Mouse (Mus musculus): ENCODE results near the gene Cmip.

Cmip gene

GRCm38 (mm10) chr8:117258576-117259040 is 1.7 kb downstream of the Cmip start:
- no peak for DNase-seq

GRCm38 (mm10) chr8:117259431-117260001 is 2.7 kb downstream of the Cmip start:
- no peak for DNase-seq

- DNase-seq = no peak
These were observed 3.5 kb downstream of the Cmip start for GRCm38 (mm10) chr8:117260234-117260929.

DNA sequence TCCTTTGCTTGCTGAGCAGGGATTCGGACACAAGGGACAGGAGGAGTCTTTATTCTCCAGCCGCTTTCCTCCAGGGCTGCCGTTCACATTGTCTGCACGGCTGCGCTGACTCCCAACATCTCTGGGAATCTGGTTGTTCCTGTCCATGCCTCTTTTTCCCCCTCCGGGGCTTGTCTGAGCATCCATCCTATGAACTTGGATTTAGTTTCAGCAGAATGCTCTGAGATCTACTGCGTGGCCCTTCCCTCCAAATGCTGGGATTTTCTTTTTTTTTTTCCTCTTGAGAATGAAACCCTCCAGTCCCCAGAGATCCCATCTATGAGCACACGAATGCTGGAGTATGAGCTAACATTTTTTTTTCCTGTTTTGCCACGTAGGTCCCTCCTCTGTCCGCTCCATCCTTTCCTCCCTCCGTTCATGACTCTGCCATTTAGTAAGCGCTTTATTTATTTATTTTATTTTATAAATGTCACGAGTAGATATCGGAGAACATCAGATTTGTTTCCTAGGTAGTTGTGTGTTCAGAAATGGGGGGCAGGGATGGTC is 4.1 kb downstream of the Cmip start:
- DNase-seq = no peak

DNA sequence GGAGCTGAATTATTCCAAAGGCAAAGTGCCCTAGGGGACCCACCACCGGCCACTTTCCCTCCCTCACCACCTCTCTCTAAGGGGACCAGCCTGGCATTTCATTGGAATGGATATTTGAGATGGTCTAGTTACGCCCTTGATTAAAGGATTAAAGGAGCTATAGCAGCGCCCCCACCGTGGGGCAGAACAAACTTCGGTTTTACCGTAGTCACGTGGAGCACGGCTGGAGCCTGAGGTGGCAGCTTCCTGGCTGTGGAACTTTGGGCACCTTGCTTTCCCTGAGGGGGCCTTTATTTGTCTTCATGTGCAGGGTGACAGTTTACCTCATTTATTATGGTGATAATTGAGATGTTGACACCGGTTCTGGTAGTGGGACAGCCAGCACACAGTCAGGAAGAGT is 4.8 kb downstream of the Cmip start:
- no peak for DNase-seq

- no peak for DNase-seq
These were observed 5.8 kb downstream of the Cmip start for GRCm38 (mm10) chr8:117262685-117263084.

- no peak for DNase-seq
These were observed 6.6 kb downstream of the Cmip start for GRCm38 (mm10) chr8:117263442-117263841.

GRCm38 (mm10) chr8:117265079-117265478 is 8.2 kb downstream of the Cmip start:
- no peak for DNase-seq

DNA sequence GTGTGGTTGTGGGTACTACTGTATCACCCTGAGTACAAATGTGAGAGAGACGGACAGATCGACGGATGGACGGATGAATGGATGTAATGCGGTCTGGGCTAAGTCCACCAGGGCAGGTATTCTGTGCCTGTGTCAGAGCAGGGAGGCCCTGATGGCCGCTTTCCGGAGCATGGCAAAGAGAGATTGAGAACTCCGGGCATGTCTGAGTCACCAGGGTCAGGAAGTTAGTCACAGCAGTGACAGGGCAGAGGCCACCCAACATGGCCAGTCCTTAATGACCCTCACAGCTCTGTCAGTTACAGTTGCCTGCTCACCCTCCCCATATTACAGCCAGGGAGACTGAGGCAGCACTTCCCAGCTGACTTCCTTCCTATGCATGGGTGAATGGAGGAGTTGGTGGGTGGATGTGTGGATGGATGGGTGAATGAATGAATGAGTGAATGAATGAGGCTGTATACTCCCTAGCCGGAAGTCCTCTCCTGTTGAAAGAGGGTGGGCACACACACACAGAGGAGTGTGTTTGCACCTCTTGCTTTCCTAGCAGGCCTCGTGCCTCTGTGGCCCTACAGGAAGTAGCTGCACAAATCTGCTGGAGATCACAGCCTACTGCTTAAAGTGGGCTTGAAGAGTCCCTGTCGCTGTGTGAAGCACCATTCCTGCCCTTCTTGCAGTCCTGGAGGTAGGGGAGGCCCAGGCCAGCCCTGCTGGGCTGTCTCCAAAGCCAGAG is 10.7 kb downstream of the Cmip start:
- no peak for DNase-seq

GRCm38 (mm10) chr8:117278234-117278633 is 21.4 kb downstream of the Cmip start:
- no peak for DNase-seq

GRCm38 (mm10) chr8:117278668-117279132 is 21.8 kb downstream of the Cmip start:
- no peak for DNase-seq

GRCm38 (mm10) chr8:117280488-117280887 is 23.6 kb downstream of the Cmip start:
- no peak for DNase-seq

GRCm38 (mm10) chr8:117281676-117282075 is 24.8 kb downstream of the Cmip start:
- no peak for DNase-seq

DNA sequence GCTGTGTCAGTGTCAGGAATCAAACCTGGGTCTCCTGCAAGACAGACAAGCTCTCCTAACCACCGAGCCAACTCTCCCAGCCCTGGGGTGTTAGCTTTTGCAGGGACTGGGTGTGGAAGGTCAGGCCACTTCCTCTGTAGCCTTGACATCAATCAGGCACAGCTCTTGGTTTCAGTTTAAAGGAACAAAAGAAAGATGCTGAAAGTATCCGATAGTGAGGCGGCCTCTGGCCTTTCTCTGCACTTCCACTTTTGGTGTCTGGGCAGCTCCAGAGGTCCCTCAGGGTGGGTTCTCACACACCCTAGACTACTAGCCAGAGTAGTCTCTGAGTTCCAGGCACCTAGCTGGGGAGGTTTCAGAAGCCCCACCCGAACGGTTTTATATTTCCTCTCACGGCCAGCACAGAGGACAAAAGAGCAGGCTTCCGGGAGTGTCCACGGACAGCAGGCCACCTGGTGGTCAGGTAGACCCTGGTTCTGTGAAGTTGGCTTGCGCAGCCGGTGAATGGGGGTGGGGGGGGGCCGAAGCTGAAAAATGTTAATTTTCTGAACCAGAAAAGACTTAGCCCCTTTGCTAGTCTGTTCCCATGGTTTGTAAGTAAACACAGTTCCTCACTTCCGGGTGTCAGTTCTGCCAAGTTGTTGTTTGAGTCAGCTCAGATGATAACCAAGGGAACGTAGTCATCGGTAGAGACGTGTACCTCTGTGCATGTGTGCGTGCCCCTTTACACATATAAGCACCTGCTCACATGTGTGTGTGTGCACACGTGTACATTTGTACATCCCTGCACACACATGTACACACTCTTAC is 25.5 kb downstream of the Cmip start:
- no peak for DNase-seq

DNA sequence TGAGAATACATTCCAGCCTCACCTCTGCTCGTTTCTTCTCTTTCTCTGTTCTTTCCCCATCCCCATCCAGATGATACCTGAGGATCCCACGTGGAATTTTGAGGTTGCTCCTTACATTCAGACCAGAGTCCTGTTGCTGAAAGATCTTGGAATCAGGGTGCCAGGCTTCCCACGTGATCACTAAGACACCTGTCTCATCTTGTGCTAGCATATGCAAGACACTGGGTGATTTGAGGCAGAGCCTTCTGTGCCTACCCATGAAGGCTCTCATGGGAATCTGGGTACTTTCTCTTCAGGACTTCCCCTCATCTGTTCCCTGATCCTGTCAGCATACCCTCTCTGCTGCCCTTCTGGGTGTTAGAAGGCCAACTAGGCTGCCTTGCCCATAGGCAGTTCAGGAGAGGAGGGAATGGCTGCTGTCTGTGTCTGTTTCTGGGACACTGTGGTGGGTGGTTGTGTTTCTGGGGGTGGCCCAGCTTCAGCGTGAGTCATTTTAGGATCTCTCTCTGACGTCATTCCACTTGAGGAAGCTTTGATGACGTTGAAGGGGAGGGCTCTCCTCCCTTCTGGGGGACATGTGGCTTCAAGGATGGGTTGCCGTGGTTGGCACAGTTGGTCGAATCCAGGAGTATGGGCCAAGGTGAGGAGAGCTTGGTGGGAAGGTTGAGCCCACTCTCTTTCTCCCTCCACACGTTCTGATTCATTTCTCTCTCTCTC is 28.1 kb downstream of the Cmip start:
- DNase-seq = peak; percentile 47

DNA sequence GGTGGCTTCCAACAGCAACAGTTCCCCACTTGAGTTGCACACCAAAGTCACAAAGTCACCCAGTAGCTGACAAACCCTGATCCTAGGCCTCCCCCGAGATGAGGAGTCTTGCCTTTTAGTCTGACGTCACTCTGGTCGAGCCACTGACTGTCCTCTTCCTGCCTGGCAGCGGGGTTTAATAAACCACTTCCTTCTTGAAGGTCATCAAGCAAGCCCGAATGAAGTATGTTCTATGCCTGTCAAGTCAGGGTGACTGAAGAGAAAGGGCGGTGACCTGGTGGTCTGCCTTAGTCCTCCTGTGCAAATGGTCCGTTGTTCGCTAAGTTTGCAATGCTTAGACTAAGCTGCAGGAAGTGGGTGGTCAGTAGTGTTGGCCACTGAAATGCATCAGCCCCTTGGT is 31.1 kb downstream of the Cmip start:
- DNase-seq = no peak

- DNase-seq = peak; percentile 66
These were observed 32.2 kb downstream of the Cmip start for GRCm38 (mm10) chr8:117289016-117289415.

DNA sequence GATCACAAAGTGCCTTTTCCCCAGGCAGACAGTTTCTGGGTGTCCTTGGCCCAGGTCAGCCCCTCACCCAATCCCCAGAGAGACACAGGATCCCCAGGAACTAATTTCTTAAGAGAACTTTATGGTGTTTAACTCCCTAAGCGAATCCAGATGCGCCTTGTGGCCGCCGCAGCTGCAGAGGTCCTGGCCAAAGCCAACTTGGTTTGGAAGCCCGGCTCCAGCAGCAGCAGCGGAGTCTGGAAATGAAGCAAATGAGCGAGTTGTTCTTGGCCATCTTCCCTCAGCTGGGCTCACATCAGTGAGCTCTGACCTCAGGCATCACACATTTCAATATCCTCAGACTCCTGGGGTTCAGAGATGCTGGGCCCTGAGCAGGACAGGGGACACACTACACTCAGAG is 33.6 kb downstream of the Cmip start:
- DNase-seq = no peak

DNA sequence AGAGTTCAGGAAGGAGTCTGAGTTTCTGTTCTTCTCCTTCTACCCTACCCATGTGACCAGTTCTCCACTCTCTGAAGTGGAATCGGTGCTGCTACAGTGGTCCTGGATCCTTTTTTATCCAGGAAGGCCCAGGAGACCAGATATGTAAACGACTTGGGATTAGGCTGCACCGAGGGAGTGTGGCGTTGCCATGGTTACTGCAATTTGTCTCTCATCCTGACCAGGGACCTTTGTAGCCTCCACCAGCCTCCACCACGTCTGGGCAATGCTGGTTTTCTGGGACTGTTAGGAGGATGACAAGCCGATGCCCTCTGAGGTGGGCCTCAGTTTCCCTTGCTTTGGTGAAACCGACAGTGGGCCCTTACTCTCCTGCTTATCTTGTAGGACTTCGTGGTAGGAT is 35.4 kb downstream of the Cmip start:
- DNase-seq = no peak

GRCm38 (mm10) chr8:117294812-117295211 is 37.9 kb downstream of the Cmip start:
- no peak for DNase-seq

GRCm38 (mm10) chr8:117297913-117298518 is 41.2 kb downstream of the Cmip start:
- no peak for DNase-seq

DNA sequence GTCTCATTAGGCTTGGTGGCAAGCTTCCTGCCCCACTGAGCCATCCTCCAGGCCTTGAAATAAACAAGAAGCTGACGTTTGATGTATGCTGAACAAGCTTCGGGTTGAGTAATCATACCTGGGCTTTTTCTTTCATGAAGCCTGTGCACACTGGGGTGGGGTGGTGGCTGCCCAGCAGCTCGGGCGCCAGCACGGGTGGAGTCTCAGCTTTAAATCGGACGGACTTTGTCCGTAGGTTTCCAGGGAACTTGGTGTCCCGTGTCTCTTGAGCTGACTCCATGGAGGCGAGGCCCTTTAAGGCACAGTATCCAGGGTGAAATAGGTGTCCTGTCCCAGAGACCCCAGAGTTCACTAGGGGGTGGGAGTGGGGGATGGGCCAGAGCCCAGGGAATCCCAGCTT is 42.3 kb downstream of the Cmip start:
- no peak for DNase-seq

All from right cerebral cortex, postnatal 25 days (tissue).